Mouse (Mus musculus) olfactory bulb, adult 2 months (tissue): ENCODE results near the gene Mmp20.

Experiments
- CTCF ChIP-seq: fragments of 200-500 bp; IDR thresholded peaks from 2 replicates; pipeline ENCODE4 v1.5.1; 2012; ENCODE audit warnings: low read depth, mild to moderate bottlenecking, low read length, moderate library complexity; ENCODE audit not compliant: insufficient read depth
- POLR2A ChIP-seq: fragments of 200-500 bp; IDR thresholded peaks from 2 replicates; pipeline ENCODE4 v1.6.1; 2012; ENCODE audit warnings: mild to moderate bottlenecking, low read depth, low read length, moderate library complexity; ENCODE audit not compliant: insufficient read depth

DNA sequence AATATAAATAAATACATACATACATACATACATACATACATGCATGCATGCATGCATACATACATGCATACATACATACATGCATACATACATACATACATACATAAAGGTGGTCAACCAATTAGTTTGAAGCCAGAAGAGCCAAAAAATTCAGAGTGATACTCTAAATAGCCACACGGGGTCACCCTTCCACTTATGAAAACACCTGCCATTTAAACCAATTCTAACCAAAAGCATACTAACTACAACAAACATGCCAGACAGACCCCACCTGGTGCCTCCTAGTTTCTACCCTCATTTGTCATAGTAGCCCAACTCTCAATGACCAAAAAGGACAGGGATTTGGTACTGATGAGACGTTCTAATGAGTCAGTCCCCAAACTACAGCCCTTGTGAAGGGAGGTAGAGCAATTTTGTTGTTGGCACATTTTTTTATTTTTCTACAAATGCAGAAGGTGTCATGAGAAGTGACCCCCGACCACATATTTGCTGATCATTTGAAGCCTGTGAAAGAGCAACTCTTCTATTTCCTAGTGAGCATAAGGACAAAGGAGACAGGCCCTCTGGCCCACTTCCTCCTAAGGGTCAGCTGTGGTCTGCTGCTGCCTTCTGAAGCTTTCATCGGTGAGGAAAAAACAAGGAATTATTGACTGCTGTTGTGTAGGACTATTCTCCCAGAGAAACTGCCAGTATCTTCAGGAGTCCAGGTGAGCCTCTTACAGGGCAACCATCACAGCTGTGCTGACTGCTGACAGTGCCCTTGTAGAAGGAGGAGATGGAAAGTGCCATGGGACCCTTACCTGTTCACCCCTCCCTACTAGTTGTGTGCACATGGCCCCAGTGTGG is 86.3 kb downstream of the Mmp20 start:
- no peak for TF ChIP-seq CTCF
- TF ChIP-seq POLR2A, result no peak
